Mouse (Mus musculus) spleen, adult 2 months (tissue): ENCODE data around the gene Naif1.

Experiments
- CTCF ChIP-seq: fragments of 200-500 bp; IDR thresholded peaks from 2 replicates; pipeline ENCODE4 v1.5.1; 2011; ENCODE audit warnings: mild to moderate bottlenecking, inconsistent platforms; ENCODE audit not compliant: insufficient read depth, insufficient read length, insufficient replicate concordance; ENCODE audit errors: extremely low read depth
- POLR2A ChIP-seq: fragments of 200-500 bp; IDR thresholded peaks from 2 replicates; pipeline ENCODE4 v1.6.1; 2011; ENCODE audit warnings: low read depth, low read length, inconsistent platforms

GRCm38 (mm10) chr2:32448480-32448879 is 1.8 kb upstream of the Naif1 start:
- TF ChIP-seq POLR2A (no peak), CTCF (no peak)
